Mouse (Mus musculus) bone marrow macrophage, adult 2 months (primary cell): ENCODE measurements around the gene Olfr491.

Experiments used
- CTCF ChIP-seq: IDR thresholded peaks from 2 replicates; pipeline ENCODE4 v1.5.1; 2012; ENCODE audit warnings: low read depth, mild to moderate bottlenecking, low read length, moderate library complexity
- POLR2A ChIP-seq: IDR thresholded peaks from 2 replicates; pipeline ENCODE4 v1.6.1; 2012; ENCODE audit warnings: mild to moderate bottlenecking, low read depth, low read length, borderline replicate concordance

DNA sequence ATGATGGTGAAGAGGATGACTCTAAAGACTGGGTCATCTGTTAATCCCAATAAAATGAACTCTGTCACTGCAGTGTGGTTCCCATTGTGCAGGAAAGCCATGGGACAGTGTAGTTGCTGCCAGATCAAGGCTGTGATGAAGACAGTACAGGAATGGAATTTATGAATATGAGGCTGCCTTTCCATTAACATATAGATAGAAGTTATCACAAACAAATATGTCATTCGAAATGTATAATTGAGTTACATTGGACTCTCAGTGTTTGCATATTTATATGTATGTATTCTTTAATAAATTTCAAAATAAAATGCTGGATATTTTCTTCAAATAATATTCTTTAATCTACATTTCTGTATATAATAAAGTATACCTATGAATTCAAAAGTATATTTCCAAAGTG is 33.6 kb downstream of the Olfr491 start, which contains the start of gene Olfr493:
- TF ChIP-seq POLR2A (no peak), CTCF (no peak)
